Comparison of ENCODE assay signal across 12 mouse cellular contexts in the genomic region with DNA sequence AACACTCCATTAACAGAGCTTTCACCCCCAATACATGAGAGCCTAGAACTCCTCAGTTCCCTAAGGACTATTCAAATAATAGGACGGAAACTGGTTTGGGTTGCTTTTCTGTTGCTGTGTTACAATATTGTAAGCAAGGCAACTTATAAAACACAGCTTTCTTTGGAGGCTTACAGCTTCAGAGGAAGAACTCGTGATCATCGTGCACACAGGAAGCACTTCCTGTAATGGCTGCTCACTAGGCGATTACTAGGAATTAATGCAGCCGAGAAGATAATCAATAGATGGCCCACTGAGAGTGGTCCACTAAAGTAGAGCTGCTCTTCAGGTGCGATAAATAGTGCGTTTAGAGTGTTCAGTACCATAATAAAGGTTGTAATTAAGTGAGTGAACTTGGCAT.
"Had no signal": no experiment of that assay in that cellular context is flagged by ENCODE, and none has a peak within 500 bp of the region (broad histone marks: within the 10 kb centered on the region; RNA-seq: fewer than 3 reads in every experiment).

No protein-coding gene starts in this region.

- ATAC-seq: intestine, embryonic 15.5 days; liver, postnatal 0 days had no signal

- DNase-seq: kidney, adult 2 months; kidney, postnatal 25 days; layer of hippocampus, postnatal 36 days; liver; liver, embryonic 13.5 days; liver, postnatal 0 days; thymus, postnatal 4 days had no signal

- H3K27me3 ChIP-seq: intestine, embryonic 15.5 days; limb, embryonic 12.5 days; liver, embryonic 13.5 days; megakaryocyte, embryonic 14.5 days had no signal

- H3K9me3 ChIP-seq: intestine, embryonic 15.5 days; limb, embryonic 12.5 days; liver, embryonic 13.5 days; megakaryocyte, embryonic 14.5 days had no signal

- H3K4me3 ChIP-seq: intestine, embryonic 15.5 days; limb, embryonic 12.5 days; liver, embryonic 13.5 days; megakaryocyte, embryonic 14.5 days had no signal

- H3K4me2 ChIP-seq: intestine, embryonic 15.5 days; limb, embryonic 12.5 days; liver, embryonic 13.5 days; midbrain, embryonic 11.5 days had no signal

- H3K36me3 ChIP-seq: intestine, embryonic 15.5 days; limb, embryonic 12.5 days; liver, embryonic 13.5 days had no signal

- H3K27ac ChIP-seq: intestine, embryonic 15.5 days; limb, embryonic 12.5 days; macrophage had no signal

- H3K9ac ChIP-seq: intestine, embryonic 15.5 days; limb, embryonic 12.5 days; liver, embryonic 13.5 days; liver, postnatal 0 days had no signal
